Mouse (Mus musculus) lung, postnatal 36 days (tissue): ENCODE data around the gene Tmem132d.
"Not testable (repeated sequence)": the region's sequence is repeated elsewhere in the genome, so short reads cannot be mapped to it uniquely, and the experiment has no call there.

Experiments
- DNase-seq: peaks from one replicate; pipeline ENCODE4 v3.0.0; 2022; ENCODE audit warnings: mixed read lengths

Tmem132d gene

DNA sequence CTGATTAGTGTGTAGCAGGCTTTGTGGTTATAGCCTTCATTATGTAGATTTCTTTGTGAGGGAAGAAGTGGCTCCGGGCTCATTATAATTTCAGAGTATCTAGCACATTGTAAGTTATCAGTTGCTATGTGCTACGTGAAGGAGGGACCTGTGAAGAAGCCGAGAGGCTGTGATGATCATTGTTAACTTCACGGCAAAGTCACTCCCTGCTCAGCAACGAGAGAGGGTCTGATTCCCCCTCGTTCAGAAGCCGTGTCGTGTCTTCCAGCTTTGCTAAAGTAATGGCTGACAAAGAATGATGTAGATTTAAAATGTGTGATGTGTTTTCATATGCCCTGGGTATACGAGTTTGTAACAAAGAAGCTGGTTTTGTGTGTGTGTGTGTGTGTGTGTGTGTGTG lies 391.1 kb downstream of the Tmem132d start:
- DNase-seq: no peak

GRCm38 (mm10) chr5:128040036-128040435 lies 392.8 kb downstream of the Tmem132d start:
- DNase-seq: no peak

DNA sequence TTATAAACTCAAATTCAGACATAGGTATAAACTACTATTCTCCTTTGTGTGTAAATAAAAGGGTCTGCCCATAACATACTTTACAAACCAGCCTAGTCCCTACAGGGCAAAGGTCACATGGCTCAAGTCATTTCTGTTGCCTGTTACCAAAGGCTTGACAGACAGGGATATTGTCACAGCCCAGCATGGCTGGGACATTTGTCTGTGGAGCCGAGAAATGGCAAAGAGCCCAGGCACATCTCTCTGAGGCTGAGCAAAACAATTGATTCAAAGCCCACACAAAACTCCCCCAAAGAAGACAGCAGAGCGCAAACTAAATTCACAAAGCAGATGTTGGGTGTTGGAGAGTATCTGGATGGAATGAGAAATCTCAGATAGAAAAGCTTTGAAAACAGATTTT lies 405.8 kb downstream of the Tmem132d start:
- DNase-seq: no peak

DNA sequence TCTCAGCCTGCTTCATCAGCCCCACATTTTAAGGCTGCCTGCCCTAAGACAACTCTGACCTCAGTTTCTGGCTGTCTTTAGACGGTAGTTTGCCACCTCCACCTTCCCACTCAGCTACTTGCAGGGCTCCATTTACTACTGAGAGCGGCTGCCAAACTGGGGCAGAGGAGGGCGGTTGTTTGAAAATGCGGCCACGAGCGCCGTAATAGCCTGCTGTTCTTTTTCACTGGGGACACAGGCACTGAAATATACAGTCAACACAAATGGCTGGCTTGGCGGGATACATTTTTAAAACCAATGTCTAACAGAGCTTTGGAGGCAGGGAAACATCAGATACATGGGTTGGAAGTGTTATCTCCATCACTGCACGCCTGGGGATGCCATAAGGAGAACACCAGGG lies 428.2 kb downstream of the Tmem132d start:
- DNase-seq: no peak

DNA sequence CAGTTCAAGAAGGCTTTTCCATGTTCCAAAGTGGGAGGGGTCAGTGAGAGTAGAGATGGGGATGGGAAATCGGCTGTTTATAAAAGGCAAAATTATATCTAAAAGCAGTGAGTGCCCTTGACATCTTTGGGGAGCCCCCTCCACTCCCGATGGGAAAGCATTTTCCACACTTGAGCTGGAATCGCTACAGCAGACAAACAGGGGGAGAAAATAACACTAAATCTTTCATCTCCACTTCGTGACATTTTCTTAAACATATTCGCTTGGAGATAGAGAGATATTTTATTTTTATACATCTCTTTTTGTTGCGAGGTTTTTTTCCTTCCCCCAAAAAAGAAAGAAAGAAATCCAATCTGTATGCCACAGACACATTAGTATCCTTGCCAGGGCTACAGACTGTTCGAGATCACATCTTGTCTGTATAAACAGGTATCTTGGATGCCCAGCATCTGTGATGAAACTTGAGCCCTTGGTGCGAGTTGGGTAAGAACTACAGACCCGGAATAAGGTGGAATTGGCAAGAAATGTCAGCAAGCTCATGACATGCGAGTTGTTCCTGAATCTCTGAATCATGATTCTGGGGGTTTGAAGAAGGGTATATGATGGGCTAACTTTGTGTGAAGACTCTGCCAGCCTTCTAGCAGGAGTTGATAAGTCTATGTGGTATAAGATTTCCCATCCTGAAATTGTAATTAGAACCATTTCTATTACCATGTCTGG lies 436.2 kb downstream of the Tmem132d start:
- no peak for DNase-seq

DNA sequence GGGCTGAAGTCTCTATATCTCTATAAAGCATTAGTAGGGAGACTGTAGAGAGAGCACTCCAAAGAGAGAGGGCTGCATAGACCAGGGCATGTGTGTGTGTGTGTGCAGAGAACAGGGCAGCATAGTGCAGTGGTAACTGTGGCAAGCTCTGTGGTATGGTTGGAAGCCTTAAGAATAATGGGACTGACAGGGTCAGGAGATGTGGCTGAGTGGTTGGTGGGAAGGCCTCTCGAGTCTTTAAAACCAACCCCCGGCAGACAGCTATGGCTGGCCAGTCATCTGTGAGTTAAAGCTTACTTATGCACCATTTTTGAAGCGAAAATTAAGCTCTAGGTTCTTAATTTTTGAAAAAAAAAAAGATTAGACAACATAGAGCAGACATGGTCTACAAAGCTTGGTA lies 439.4 kb downstream of the Tmem132d start:
- no peak for DNase-seq

GRCm38 (mm10) chr5:127990826-127991225 lies 442.1 kb downstream of the Tmem132d start:
- no peak for DNase-seq

- DNase-seq: not testable (repeated sequence)
Measured at GRCm38 (mm10) chr5:127980003-127980358, 452.9 kb downstream of the Tmem132d start.

DNA sequence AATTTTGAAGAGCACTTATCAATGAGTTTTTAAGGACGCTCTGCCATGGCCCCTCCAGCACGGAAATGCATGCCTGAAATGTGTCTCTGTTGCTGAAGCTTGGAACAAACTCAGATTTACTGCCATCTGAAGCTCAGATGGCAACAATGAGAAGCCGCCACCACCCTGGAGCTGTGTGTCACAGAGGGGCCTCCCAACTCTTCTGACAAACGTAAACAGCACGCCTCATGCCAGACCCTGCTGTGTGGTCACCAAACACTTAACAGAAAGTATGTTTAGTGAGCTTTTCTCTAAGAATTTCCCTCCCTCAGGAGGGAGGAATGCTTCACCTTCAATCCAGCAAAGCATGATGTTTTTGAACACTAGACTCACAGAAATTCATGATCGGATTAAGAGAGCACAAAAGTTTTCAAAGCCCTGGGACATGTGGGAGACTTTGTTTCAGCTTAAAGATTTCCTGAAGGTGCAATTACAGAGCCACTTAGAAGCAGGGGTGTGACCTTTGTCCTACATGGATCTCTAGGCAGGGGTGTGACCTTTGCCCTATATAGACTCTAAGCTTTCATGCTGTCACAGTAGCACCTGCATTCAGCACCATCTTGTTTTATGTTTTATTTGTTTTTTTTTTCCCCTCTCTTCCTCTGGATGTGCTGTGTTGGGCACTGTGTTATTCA lies 453.4 kb downstream of the Tmem132d start:
- no peak for DNase-seq

DNA sequence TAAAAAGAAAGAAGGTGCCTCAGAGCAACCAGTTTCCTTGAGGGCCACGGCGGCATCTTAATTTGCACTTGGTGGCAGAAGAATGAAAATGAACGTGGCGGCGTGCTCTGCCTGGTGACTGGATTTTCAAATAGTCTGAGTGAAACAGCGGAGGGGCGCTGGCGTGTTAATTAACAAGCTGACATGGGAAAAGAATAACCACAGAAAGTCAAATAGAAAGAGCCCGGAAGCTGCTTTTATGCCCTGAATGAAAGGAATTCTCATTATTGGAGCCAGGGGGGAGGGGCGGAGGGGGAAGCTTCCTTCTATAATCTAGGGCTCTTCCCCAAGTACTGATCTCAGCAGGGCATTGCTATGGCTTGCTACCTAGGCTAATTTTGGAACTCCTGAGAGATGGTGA lies 456.2 kb downstream of the Tmem132d start:
- DNase-seq: no peak

DNA sequence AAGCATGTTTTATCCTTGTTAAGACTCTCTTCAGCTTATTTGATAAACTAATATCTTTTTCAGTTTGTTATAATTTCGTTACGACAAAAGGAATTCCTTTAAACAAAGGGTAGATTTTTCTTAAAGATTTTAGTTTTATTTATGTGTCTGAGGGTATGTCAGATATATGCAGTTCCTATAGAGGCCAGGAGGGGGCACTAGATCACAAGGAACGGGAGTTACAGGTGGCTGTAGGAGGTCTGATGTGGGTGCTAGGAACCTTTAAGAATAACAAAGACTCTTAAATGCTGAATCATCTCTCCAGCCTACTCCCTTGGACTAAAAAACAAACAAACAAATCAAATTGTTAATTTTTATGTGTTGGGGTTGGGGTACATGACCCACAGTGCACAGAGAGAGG lies 467.2 kb downstream of the Tmem132d start:
- no peak for DNase-seq

- no peak for DNase-seq
Measured at GRCm38 (mm10) chr5:127962656-127963055, 470.2 kb downstream of the Tmem132d start.

- DNase-seq: peak; percentile 72
Measured at GRCm38 (mm10) chr5:127956511-127957097, 476.3 kb downstream of the Tmem132d start.

GRCm38 (mm10) chr5:127954231-127954790 lies 478.6 kb downstream of the Tmem132d start:
- peak; percentile 44 for DNase-seq

GRCm38 (mm10) chr5:127952800-127953199 lies 480.1 kb downstream of the Tmem132d start:
- DNase-seq: no peak

DNA sequence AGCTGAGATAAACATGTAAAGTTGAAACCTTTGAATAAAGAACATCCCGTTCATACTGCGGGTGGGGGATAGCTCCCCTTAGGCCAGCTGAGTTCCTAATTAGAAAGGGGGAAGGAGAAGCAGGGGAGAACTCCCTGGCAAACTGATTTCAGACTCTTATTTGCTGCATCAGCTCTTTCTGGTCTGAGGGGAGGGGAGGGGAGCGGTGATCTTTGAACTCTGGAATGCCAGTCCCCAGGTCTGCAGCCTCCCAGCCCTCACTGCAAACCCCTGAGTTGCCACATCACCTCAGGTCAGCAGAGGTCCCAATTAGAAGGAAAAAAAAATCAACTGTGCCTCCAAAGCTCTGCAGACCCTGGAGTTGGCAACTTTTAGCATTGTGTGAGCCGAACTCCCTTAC lies 482.3 kb downstream of the Tmem132d start:
- DNase-seq: no peak

- DNase-seq: peak; percentile 48
Measured at GRCm38 (mm10) chr5:127947275-127947674, 485.6 kb downstream of the Tmem132d start.

DNA sequence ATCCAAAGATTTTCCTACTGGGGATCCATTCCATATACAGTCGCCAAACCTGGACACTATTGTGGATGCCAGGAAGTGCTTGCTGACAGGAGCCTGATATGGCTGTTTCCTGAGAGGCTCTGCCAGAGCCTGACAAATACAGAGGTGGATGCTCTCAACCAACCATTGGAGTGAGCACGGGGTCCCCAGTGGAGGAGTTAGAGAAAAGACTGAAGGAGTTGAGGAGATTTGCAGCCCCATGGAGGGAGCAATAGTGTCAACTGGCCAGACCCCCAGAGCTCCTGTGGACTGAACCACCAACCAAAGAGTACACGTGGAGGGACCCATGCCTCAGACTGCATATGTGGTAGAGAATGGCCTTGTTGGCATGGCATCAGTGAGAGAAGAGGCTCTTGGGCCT lies 490.7 kb downstream of the Tmem132d start:
- not testable (repeated sequence) for DNase-seq

- DNase-seq: no peak
Measured at GRCm38 (mm10) chr5:127937914-127938313, 495.0 kb downstream of the Tmem132d start.

DNA sequence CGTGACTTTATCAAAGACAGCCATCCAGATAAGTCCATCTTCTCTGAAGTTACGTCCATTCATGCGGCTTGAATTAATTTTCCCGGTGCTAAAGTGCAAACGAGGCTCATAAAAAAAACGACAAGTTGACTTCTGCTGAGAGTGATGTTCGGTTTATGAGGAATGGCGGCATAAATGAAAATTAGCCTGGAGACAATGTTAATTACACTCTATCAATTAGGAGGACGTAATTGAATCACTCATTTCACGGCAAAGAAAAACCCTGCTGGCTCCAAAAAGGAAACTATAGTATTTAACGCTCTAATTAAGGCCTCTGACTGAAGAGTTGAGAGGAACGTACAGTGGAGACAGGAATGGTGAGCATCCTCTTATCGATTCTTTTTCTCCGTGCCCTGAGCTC lies 503.2 kb downstream of the Tmem132d start:
- no peak for DNase-seq

- DNase-seq: peak; percentile 73
Measured at GRCm38 (mm10) chr5:127926686-127927085, 506.2 kb downstream of the Tmem132d start.

DNA sequence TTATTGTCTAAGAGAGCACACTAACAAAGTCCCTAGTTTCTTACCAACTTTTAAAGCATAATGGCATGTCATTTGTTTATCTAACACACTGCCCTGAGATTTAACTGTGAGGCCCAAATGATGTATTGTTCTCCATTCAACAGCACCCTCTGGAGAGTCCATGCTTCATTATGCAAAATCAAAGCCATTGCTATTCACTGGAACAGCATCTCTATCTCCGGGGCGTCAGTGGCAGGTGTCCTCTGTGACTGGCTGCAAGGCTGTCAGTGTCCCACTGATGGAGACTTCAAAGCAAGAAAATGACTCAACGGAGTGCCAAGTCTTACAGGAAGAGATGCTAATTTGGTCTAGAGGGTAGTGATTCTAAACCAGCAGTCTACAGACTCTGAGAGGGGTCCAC lies 508.8 kb downstream of the Tmem132d start:
- no peak for DNase-seq

- DNase-seq: no peak
Measured at GRCm38 (mm10) chr5:127919171-127919570, 513.7 kb downstream of the Tmem132d start.

- DNase-seq: no peak
Measured at GRCm38 (mm10) chr5:127918376-127918775, 514.5 kb downstream of the Tmem132d start.
